Mouse (Mus musculus) E14TG2a.4 (cell line): ENCODE results near the gene Smo.

Experiments
- CTCF ChIP-seq: conservative IDR thresholded peaks from 2 replicates; pipeline ENCODE4 v1.5.1; 2014; ENCODE audit warnings: low read length
- NANOG ChIP-seq: IDR thresholded peaks from 2 replicates; pipeline ENCODE4 v1.6.1; 2014; ENCODE audit warnings: borderline replicate concordance, low read length, mixed read lengths

- TF ChIP-seq CTCF = no peak
- TF ChIP-seq NANOG = no peak
Observed at GRCm38 (mm10) chr6:29793520-29793919, 58.2 kb downstream of the Smo start.
